Mouse (Mus musculus): ENCODE results near the gene Gm2115.

DNA sequence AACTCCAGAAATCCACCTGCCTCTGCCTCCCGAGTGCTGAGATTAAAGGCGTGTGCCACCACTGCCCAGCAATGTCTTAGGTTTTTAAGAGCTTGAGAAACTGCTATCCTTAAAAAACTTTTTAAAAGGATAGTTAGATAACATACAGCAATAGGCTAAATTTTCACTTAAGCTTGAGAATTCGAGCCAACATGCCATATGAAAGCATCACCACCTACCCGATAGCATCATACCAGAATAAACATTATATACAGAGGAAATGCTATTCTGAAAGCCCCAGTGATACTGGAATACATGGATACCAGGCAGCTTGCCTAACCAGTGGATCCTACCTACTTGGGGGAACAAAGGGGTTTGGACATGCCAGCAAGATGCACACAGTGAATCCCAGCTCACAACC lies 95.0 kb downstream of the Gm2115 start:
- no peak for TF ChIP-seq POLR2AphosphoS5 (IDR thresholded peaks at IDR 0.05; ENCODE audit: insufficient replicate concordance, low read depth, low read length)
- no peak for TF ChIP-seq CTCF (IDR thresholded peaks at IDR 0.05; ENCODE audit: low read depth, low read length)
- TF ChIP-seq GATA1 (IDR thresholded peaks at IDR 0.05; ENCODE audit: borderline replicate concordance, low read length), result no peak
